Mouse (Mus musculus) gastrocnemius, adult 2 months (tissue): ENCODE measurements at regions not wholly inside any gene's neighbourhood (a gene's known extent, or its start where the extent isn't known, plus 50 kb on each side); places are given as distances from the start of the nearest gene placed in this dataset.

Experiments
- DNase-seq: peaks from one replicate; pipeline ENCODE4 v3.0.0; 2022
- H3K27ac ChIP-seq: fragments of 200-600 bp; 2 replicates; pipeline ENCODE4 v1.8.1; 2022; ENCODE audit warnings: mild to moderate bottlenecking
- H3K4me3 ChIP-seq: fragments of 200-600 bp; 2 replicates; pipeline ENCODE4 v1.8.1; 2022; ENCODE audit warnings: mild to moderate bottlenecking, moderate library complexity
- CTCF ChIP-seq: fragments of 200-600 bp; IDR thresholded peaks from 2 replicates; pipeline ENCODE4 v1.8.1; 2022; ENCODE audit warnings: antibody characterized with exemption, mild to moderate bottlenecking, moderate library complexity
- intact Hi-C: fragments of 180-260 bp; cut with DNase I; formaldehyde crosslinking; loops from one replicate; pipeline ENCODE4 v1.15.1; 2025

- intact Hi-C loops: no loop called here
- DNase-seq: no peak
Observed at GRCm38 (mm10) chr13:118603474-118603873, 66.1 kb upstream of the Fgf10 start.

GRCm38 (mm10) chr13:118596856-118597255 is 72.7 kb upstream of the Fgf10 start:
- DNase-seq: peak; percentile 33
- TF ChIP-seq CTCF: peak; percentile 52
- Histone ChIP-seq H3K4me3 (no peak overlapping the region), H3K27ac (no peak overlapping the region)
- intact Hi-C loops: loop anchor here (10.0 kb wide), 1 partner anchor 192 kb away; no protein-coding TSS in a partner anchor

More at GRCm38 (mm10) chr13:118603474-118603873, 66.1 kb upstream of the Fgf10 start:
- H3K27ac ChIP-seq: no peak overlapping the region
- no peak for TF ChIP-seq CTCF
- H3K4me3 ChIP-seq: no peak overlapping the region

DNA sequence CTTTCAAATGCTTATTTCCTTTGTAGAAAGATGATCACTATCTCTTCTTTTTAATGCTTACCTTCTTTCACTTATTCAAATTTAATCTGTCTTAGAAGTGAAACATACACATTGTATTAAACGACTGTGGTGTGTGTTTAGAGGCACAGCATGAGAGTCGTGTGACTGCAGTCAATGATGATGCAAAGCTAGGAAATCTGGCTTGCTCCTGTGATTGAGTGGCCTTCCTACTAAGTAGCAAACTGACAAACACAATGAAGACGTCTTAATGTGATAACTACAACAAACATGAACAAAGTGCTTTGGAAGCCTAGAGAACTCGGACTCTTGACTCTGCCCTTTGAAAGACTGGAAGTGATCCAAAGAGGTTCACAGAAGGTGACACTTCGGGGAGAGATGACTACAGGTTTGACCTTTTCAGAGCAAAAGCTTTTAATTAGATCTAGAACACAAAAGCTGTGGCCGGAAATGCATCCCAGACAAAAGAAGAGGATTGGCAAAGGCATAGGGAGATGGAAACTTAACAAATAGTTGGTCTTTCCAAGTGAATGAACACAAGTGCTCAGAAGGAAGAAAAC is 73.3 kb upstream of the Fgf10 start:
- no peak for DNase-seq
- intact Hi-C loops: loop anchor here (10.0 kb wide), 1 partner anchor 192 kb away; no protein-coding TSS in a partner anchor
- no peak for TF ChIP-seq CTCF

GRCm38 (mm10) chr13:118592074-118592473 is 77.5 kb upstream of the Fgf10 start:
- no peak for TF ChIP-seq CTCF
- Histone ChIP-seq H3K4me3 (no peak overlapping the region), H3K27ac (no peak overlapping the region)
- DNase-seq: no peak
- intact Hi-C loops: loop anchor here (10.0 kb wide), 1 partner anchor 187 kb away; no protein-coding TSS in a partner anchor

More for the DNA sequence above, 73.3 kb upstream of the Fgf10 start:
- no peak overlapping the region for H3K4me3 ChIP-seq
- H3K27ac ChIP-seq: no peak overlapping the region

GRCm38 (mm10) chr13:118572555-118572954 is 97.0 kb upstream of the Fgf10 start:
- Histone ChIP-seq H3K27ac (no peak overlapping the region), H3K4me3 (no peak overlapping the region)
- TF ChIP-seq CTCF: no peak
- no peak for DNase-seq
- intact Hi-C loops: no loop called here

DNA sequence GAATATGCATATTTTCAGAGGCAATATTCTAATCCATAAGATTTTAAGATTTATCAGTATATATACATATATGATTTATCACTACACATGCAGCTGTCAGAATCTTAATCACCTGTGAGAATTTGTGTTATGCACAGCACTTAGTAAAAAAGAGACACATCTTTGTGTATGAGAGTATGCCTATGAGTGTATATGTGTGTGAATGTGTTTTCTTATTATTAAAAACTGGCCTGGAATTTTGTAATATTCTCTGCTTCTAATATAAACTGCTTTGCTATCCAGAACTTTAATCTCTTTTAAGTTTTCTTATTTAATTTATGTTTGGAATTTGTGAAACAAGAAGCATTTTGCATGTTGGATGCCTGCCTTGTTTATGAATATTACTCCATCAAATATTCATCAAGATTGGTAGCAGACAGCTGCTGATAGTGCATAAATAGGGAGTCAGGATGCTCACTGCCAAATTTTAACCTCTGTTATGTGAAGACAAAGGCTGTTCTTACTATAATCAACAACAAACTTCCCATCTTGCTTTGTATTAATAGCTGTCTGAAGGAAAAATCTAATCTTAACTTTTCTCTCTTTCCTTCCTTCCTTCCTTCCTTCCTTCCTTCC is 104.3 kb upstream of the Fgf10 start:
- DNase-seq: no peak
- intact Hi-C loops: no loop called here
- TF ChIP-seq CTCF: no peak
- no peak overlapping the region for H3K27ac ChIP-seq
- no peak overlapping the region for H3K4me3 ChIP-seq

GRCm38 (mm10) chr13:118558966-118559365 is 110.6 kb upstream of the Fgf10 start:
- no peak for TF ChIP-seq CTCF
- no peak for DNase-seq
- H3K27ac ChIP-seq: no peak overlapping the region
- H3K4me3 ChIP-seq: no peak overlapping the region
- intact Hi-C loops: no loop called here

- H3K4me3 ChIP-seq: no peak overlapping the region
- H3K27ac ChIP-seq: no peak overlapping the region
- no peak for TF ChIP-seq CTCF
- intact Hi-C loops: no loop called here
- DNase-seq: no peak
Observed at GRCm38 (mm10) chr13:118552029-118552428, 117.6 kb upstream of the Fgf10 start.

DNA sequence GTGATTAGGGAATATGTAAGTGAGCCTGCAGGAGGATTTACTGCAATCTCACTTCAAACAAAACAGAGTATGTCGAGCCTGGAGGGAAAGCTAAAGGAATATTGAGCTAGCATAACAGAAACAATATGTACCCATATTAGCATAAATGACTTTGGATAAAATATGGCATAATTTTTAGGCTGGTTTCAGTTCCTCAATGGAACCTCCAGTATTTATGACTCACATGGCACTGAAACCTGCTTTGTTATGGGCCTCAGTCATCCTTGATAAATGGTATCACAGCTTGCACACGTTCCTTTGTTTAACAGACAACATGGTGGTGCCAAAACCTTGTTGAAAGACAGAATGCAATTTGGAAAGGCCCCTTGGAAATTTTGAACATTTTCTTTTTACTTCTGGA is 130.8 kb upstream of the Fgf10 start:
- H3K27ac ChIP-seq: no peak overlapping the region
- H3K4me3 ChIP-seq: no peak overlapping the region
- DNase-seq: no peak
- no peak for TF ChIP-seq CTCF
- intact Hi-C loops: no loop called here

DNA sequence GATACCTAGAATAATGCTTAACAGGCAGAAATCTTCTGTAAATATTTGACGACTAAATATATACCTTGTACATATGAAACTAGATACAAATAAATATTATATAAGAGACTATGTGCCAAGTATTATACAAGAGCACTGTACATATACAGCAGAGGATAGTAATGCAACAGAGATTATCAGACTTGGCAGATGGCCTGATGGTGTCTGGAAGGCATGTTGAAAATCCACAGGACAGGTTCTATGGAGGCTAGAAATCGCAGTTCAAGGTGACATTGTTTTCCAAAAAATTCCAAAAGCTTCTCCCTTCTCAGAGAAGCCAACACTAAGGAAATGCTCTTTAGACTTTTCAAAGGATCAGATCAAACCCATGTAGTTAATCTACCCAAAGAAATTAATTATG is 126.9 kb upstream of the Mrps30 start:
- intact Hi-C loops: no loop called here
- no peak for DNase-seq
- H3K27ac ChIP-seq: no peak overlapping the region
- TF ChIP-seq CTCF: no peak
- no peak overlapping the region for H3K4me3 ChIP-seq

- Histone ChIP-seq H3K4me3 (no peak overlapping the region), H3K27ac (no peak overlapping the region)
- no peak for TF ChIP-seq CTCF
- intact Hi-C loops: no loop called here
- DNase-seq: peak; percentile 56
Observed at GRCm38 (mm10) chr13:118506136-118506535, 119.1 kb upstream of the Mrps30 start.

DNA sequence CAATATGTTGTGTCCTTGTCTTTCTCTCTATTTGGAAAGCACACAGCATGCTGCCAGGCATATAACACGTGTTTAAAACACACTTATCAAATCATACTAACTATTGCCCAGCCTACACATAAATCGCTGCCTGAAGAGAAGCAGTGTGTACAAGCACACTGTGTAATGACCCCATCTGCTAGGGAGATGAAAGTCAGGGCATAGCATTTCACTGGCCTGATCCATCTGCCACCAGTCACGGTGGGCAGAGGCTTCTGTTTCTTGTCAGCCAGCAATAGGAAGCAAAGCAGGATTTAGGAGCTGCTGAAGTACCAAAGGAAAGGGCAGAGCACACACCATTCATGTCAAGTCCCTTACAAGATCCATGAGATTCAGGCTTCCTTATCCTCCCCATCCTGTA is 103.6 kb upstream of the Mrps30 start:
- intact Hi-C loops: no loop called here
- Histone ChIP-seq H3K4me3 (no peak overlapping the region), H3K27ac (no peak overlapping the region)
- no peak for TF ChIP-seq CTCF
- DNase-seq: no peak

DNA sequence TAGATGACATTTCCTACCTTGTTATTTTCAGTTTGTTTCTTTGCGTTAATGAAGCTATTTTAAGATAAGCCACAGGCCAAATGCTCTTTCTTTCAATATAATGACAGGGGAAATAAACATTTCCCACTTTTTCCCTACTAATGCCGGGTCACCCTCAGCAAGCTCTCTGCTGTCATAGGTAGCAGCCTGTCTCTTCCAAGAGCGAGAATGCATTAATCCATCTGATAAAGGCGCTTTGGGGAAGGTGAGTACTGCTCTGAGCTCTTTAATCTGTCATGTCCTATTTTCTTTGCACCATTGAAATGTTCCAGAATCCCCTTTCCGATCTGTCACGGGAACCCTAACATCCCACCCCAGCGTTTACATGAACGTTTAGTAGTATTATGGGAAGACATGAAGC is 96.0 kb upstream of the Mrps30 start:
- no peak for DNase-seq
- intact Hi-C loops: no loop called here
- Histone ChIP-seq H3K4me3 (no peak overlapping the region), H3K27ac (no peak overlapping the region)
- TF ChIP-seq CTCF: no peak

DNA sequence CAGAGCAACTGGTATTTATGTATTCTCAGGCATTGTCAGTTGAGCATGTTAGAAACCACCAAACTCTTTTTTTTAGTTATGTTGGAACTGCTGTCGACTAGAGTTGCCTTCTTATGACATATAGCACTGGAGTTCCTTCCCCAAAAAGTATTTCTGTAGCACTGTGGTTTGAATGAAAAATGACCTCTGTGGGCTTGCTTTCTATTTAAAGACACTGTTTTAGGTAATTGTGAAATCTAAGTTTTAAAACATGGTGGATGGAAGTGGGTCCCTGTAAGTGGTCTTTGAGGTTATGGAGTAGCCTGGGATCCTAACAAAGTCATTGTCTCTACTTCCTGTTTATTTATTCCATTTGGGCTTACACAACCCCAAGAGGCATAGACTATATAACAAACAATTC is 93.2 kb upstream of the Mrps30 start:
- intact Hi-C loops: no loop called here
- TF ChIP-seq CTCF: no peak
- Histone ChIP-seq H3K4me3 (no peak overlapping the region), H3K27ac (no peak overlapping the region)
- no peak for DNase-seq
